Mouse (Mus musculus) liver, adult 2 months (tissue): Measurements from ENCODE around the gene Dad1.

ENCODE experiments used
- CTCF ChIP-seq: fragments of 200-500 bp; IDR thresholded peaks from 2 replicates; pipeline ENCODE4 v1.5.1; 2011; ENCODE audit warnings: low read depth, low read length, control low read depth
- POLR2A ChIP-seq: fragments of 200-500 bp; IDR thresholded peaks from 2 replicates; pipeline ENCODE4 v1.6.1; 2011; ENCODE audit warnings: low read length, control low read depth; ENCODE audit not compliant: insufficient read depth; ENCODE audit errors: extremely low read depth

- TF ChIP-seq POLR2A = no peak
- TF ChIP-seq CTCF = no peak
These were observed 39.0 kb downstream of the Dad1 start for GRCm38 (mm10) chr14:54214901-54215300.
